Mouse (Mus musculus) natural killer cell, adult 2 months (primary cell): ENCODE measurements around the gene Rnasel.

Experiments
- DNase-seq, 2 experiments: peaks; one replicate each; pipeline ENCODE4 v3.0.0; 2022; ENCODE audit warnings: low spot score in 2 of 2

Gene Rnasel

GRCm38 (mm10) chr1:153736096-153736495 lies 13.1 kb upstream of the Rnasel start:
- no peak for DNase-seq

GRCm38 (mm10) chr1:153737101-153738085 lies 11.8 kb upstream of the Rnasel start:
- no peak for DNase-seq

- no peak for DNase-seq
Measured at GRCm38 (mm10) chr1:153739437-153740015, 9.7 kb upstream of the Rnasel start.

- DNase-seq: peak; percentile 72 to 74
Measured at GRCm38 (mm10) chr1:153740145-153740544, 9.1 kb upstream of the Rnasel start, which contains the start of gene Rgs16. TSS of gene Rgs16 (plus strand) at chr1:153740349.

- DNase-seq: no peak
Measured at GRCm38 (mm10) chr1:153740775-153741400, 8.3 kb upstream of the Rnasel start.

- DNase-seq: no peak
Measured at GRCm38 (mm10) chr1:153741551-153742316, 7.5 kb upstream of the Rnasel start.

GRCm38 (mm10) chr1:153742374-153743155 lies 6.7 kb upstream of the Rnasel start:
- peak; percentile 66 to 76 for DNase-seq

- no peak for DNase-seq
Measured at GRCm38 (mm10) chr1:153746119-153746670, 3.0 kb upstream of the Rnasel start.

GRCm38 (mm10) chr1:153746728-153747127 lies 2.5 kb upstream of the Rnasel start:
- DNase-seq: peak; percentile 66 to 76

GRCm38 (mm10) chr1:153747861-153748530 lies 1.2 kb upstream of the Rnasel start:
- no peak for DNase-seq

- DNase-seq: peak; percentile 54 to 70
Measured at GRCm38 (mm10) chr1:153748549-153748948, 677 bp upstream of the Rnasel start.

GRCm38 (mm10) chr1:153750054-153750453 lies 828 bp downstream of the Rnasel start:
- no peak for DNase-seq

- DNase-seq: peak; percentile 64 to 65
Measured at GRCm38 (mm10) chr1:153751763-153752301, 2.6 kb downstream of the Rnasel start.

- peak; percentile 11 to 22 for DNase-seq
Measured at GRCm38 (mm10) chr1:153752521-153752920, 3.3 kb downstream of the Rnasel start.

- no peak for DNase-seq
Measured at GRCm38 (mm10) chr1:153753725-153754464, 4.7 kb downstream of the Rnasel start.

GRCm38 (mm10) chr1:153764136-153764535 lies 14.9 kb downstream of the Rnasel start:
- no peak for DNase-seq

- DNase-seq: no peak
Measured at GRCm38 (mm10) chr1:153766298-153766697, 17.1 kb downstream of the Rnasel start.

- no peak for DNase-seq
Measured at GRCm38 (mm10) chr1:153767281-153767680, 18.1 kb downstream of the Rnasel start.

GRCm38 (mm10) chr1:153768465-153768864 lies 19.2 kb downstream of the Rnasel start:
- no peak for DNase-seq
